Mouse (Mus musculus) forebrain, embryonic 16.5 days (tissue): ENCODE results near the gene Hnrnpu. TPM values are rescaled to one million over a fixed set of nuclear protein-coding genes. Genes with fewer than 3 reads are reported as not detected.
A peak's percentile ranks its signal among the peaks of the same experiment; 100 is the strongest.

Source experiments
- ATAC-seq: fragments of 200-750 bp; cut with Nextera tagmentation; 2 replicates; pipeline ENCODE4 v1.8.0; 2017; ENCODE audit warnings: mild to moderate bottlenecking, moderate library complexity
- H3K27ac ChIP-seq: fragments of 300-500 bp; sonication (generic); 2 replicates; pipeline ENCODE4 v1.5.1; 2014; ENCODE audit warnings: low read length, control low read depth
- H3K27me3 ChIP-seq: fragments of 300-500 bp; sonication (generic); replicated peaks from 2 replicates; pipeline ENCODE4 v1.6.1; 2014; ENCODE audit warnings: low read length; ENCODE audit not compliant: control insufficient read depth, insufficient read depth
- H3K36me3 ChIP-seq: fragments of 300-500 bp; sonication (generic); 2 replicates; pipeline ENCODE4 v1.6.1; 2014; ENCODE audit not compliant: control insufficient read depth, insufficient read depth
- H3K4me1 ChIP-seq: fragments of 300-500 bp; sonication (generic); replicated peaks from 2 replicates; pipeline ENCODE4 v1.6.1; 2014; ENCODE audit warnings: low read length; ENCODE audit not compliant: control insufficient read depth, insufficient read depth
- H3K4me2 ChIP-seq: fragments of 300-500 bp; sonication (generic); 2 replicates; pipeline ENCODE4 v1.6.1; 2014; ENCODE audit warnings: mild to moderate bottlenecking, low read length, control low read depth
- H3K4me3 ChIP-seq: fragments of 300-500 bp; sonication (generic); replicated peaks from 2 replicates; pipeline ENCODE4 v1.5.1; 2014; ENCODE audit warnings: mild to moderate bottlenecking, low read length, control low read depth
- H3K9ac ChIP-seq: fragments of 300-500 bp; sonication (generic); replicated peaks from 2 replicates; pipeline ENCODE4 v1.6.1; 2014; ENCODE audit warnings: low read depth, low read length, control low read depth
- H3K9me3 ChIP-seq: fragments of 300-500 bp; sonication (generic); 2 replicates; pipeline ENCODE4 v1.6.1; 2016; ENCODE audit warnings: low read length; ENCODE audit not compliant: control insufficient read depth
- WGBS: fragments of 180-500 bp; shearing (Covaris S2); extraction: QIAGEN DNeasy Blood & Tissue Kit; methylation state at CpG from one replicate; pipeline ENCODE4 v1.1.7; 2014; 5-methylcytosine and 5-hydroxymethylcytosine counted together
- polyA plus RNA-seq: library from polyadenylated mRNA; unstranded; fragments of >200 nt; fragmentation: Nextera tagmentation; extraction: Ambion mirVana; gene quantifications from 2 replicates; pipeline ENCODE4 v1.2.1, GENCODE M21; 2015

Hnrnpu gene
- 261 and 340 TPM in 2 replicates for polyA plus RNA-seq

GRCm38 (mm10) chr1:178337551-178338317 lies at the start of gene Hnrnpu:
Hnrnpu (minus strand) TSS chr1:178337797.
- Histone ChIP-seq H3K4me2 (peak within 1 kb of the TSS; percentile 58), H3K4me1 (peaks cover 20% of the 10 kb centered on the region)
- WGBS = under 1% methylated on average over 60 of the region's 73 CpGs

GRCm38 (mm10) chr1:178382165-178382564 lies 44.6 kb upstream of the Hnrnpu start:
- no peak for ATAC-seq
- Histone ChIP-seq H3K9ac (no peak overlapping the region), H3K4me2 (no peak overlapping the region)

More at GRCm38 (mm10) chr1:178337551-178338317, at the start of gene Hnrnpu:
- H3K9me3 ChIP-seq = no peaks in the 10 kb centered on the region
- no peaks in the 10 kb centered on the region for H3K27me3 ChIP-seq
- peak; percentile 86 for ATAC-seq
- H3K36me3 ChIP-seq = peaks cover 13% of the 10 kb centered on the region
- peak within 1 kb of the TSS; percentile 62 for H3K4me3 ChIP-seq
- peak within 1 kb of the TSS; percentile 99 for H3K27ac ChIP-seq
- H3K9ac ChIP-seq = peak within 1 kb of the TSS; percentile 100

GRCm38 (mm10) chr1:178379224-178379623 lies 41.6 kb upstream of the Hnrnpu start:
- Histone ChIP-seq H3K4me1 (no peaks in the 10 kb centered on the region), H3K4me3 (no peak overlapping the region), H3K36me3 (no peaks in the 10 kb centered on the region), H3K27ac (no peak overlapping the region), H3K9ac (no peak overlapping the region), H3K27me3 (no peaks in the 10 kb centered on the region), H3K4me2 (no peak overlapping the region), H3K9me3 (no peaks in the 10 kb centered on the region)
- no peak for ATAC-seq
- 83% methylated on average over 1 of the region's 1 CpGs for WGBS

More at GRCm38 (mm10) chr1:178382165-178382564, 44.6 kb upstream of the Hnrnpu start:
- H3K36me3 ChIP-seq = no peaks in the 10 kb centered on the region
- no peaks in the 10 kb centered on the region for H3K27me3 ChIP-seq
- no peak overlapping the region for H3K4me3 ChIP-seq
- no peaks in the 10 kb centered on the region for H3K9me3 ChIP-seq
- no peak overlapping the region for H3K27ac ChIP-seq
- H3K4me1 ChIP-seq = no peaks in the 10 kb centered on the region

GRCm38 (mm10) chr1:178378115-178378514 lies 40.5 kb upstream of the Hnrnpu start:
- Histone ChIP-seq H3K4me3 (no peak overlapping the region), H3K36me3 (no peaks in the 10 kb centered on the region), H3K9me3 (no peaks in the 10 kb centered on the region), H3K4me2 (no peak overlapping the region), H3K9ac (no peak overlapping the region), H3K27ac (no peak overlapping the region), H3K27me3 (no peaks in the 10 kb centered on the region), H3K4me1 (no peaks in the 10 kb centered on the region)
- ATAC-seq = no peak
- 84% methylated on average over 3 of the region's 3 CpGs for WGBS

- Histone ChIP-seq H3K27me3 (no peaks in the 10 kb centered on the region), H3K4me3 (no peak overlapping the region), H3K4me2 (no peak overlapping the region), H3K27ac (no peak overlapping the region), H3K9me3 (no peaks in the 10 kb centered on the region), H3K36me3 (no peaks in the 10 kb centered on the region), H3K4me1 (no peaks in the 10 kb centered on the region), H3K9ac (no peak overlapping the region)
- ATAC-seq = no peak
- WGBS = 82% methylated on average over 2 of the region's 2 CpGs
These were observed 39.3 kb upstream of the Hnrnpu start for GRCm38 (mm10) chr1:178376907-178377306.

GRCm38 (mm10) chr1:178376061-178376460 lies 38.5 kb upstream of the Hnrnpu start:
- Histone ChIP-seq H3K9me3 (no peaks in the 10 kb centered on the region), H3K36me3 (no peaks in the 10 kb centered on the region), H3K27ac (no peak overlapping the region), H3K27me3 (no peaks in the 10 kb centered on the region), H3K4me1 (no peaks in the 10 kb centered on the region), H3K9ac (no peak overlapping the region), H3K4me3 (no peak overlapping the region), H3K4me2 (no peak overlapping the region)
- ATAC-seq = no peak
- 87% methylated on average over 2 of the region's 2 CpGs for WGBS

GRCm38 (mm10) chr1:178375381-178375780 lies 37.8 kb upstream of the Hnrnpu start:
- no peaks in the 10 kb centered on the region for H3K36me3 ChIP-seq
- H3K9ac ChIP-seq = no peak overlapping the region
- no peaks in the 10 kb centered on the region for H3K9me3 ChIP-seq
- no peak overlapping the region for H3K4me3 ChIP-seq
- no peak for ATAC-seq
- no peak overlapping the region for H3K27ac ChIP-seq
- no peak overlapping the region for H3K4me2 ChIP-seq
- no peaks in the 10 kb centered on the region for H3K27me3 ChIP-seq
- no peaks in the 10 kb centered on the region for H3K4me1 ChIP-seq

- H3K27me3 ChIP-seq = no peaks in the 10 kb centered on the region
- 87% methylated on average over 4 of the region's 4 CpGs for WGBS
- no peak for ATAC-seq
- H3K9ac ChIP-seq = no peak overlapping the region
- no peaks in the 10 kb centered on the region for H3K9me3 ChIP-seq
- no peaks in the 10 kb centered on the region for H3K36me3 ChIP-seq
- H3K4me2 ChIP-seq = no peak overlapping the region
- H3K4me3 ChIP-seq = no peak overlapping the region
- peaks cover 12% of the 10 kb centered on the region for H3K4me1 ChIP-seq
- H3K27ac ChIP-seq = no peak overlapping the region
These were observed 35.1 kb upstream of the Hnrnpu start for GRCm38 (mm10) chr1:178372681-178373080.

- Histone ChIP-seq H3K4me1 (peaks cover 12% of the 10 kb centered on the region), H3K4me3 (peak overlapping the region; percentile 50), H3K9ac (peak overlapping the region; percentile 58), H3K9me3 (no peaks in the 10 kb centered on the region), H3K27me3 (no peaks in the 10 kb centered on the region), H3K36me3 (no peaks in the 10 kb centered on the region), H3K4me2 (peak overlapping the region; percentile 68), H3K27ac (peak overlapping the region; percentile 64)
- 1% methylated on average over 11 of the region's 11 CpGs for WGBS
- peak; percentile 70 for ATAC-seq
These were observed 31.7 kb upstream of the Hnrnpu start for GRCm38 (mm10) chr1:178369272-178369651.
